Mouse (Mus musculus): ENCODE measurements around the gene Chmp4b.

GRCm38 (mm10) chr2:154630531-154630930 lies 21.0 kb upstream of the Chmp4b start:
- TF ChIP-seq CTCF (IDR thresholded peaks at IDR 0.05; ENCODE audit: low read depth, low read length) (no peak), POLR2A (IDR thresholded peaks at IDR 0.05; ENCODE audit: extremely low read depth, insufficient read depth, low read length) (no peak)

Data from liver, adult 2 months (tissue).